Mouse (Mus musculus): ENCODE data around the gene Inafm2.

The Inafm2 gene

DNA sequence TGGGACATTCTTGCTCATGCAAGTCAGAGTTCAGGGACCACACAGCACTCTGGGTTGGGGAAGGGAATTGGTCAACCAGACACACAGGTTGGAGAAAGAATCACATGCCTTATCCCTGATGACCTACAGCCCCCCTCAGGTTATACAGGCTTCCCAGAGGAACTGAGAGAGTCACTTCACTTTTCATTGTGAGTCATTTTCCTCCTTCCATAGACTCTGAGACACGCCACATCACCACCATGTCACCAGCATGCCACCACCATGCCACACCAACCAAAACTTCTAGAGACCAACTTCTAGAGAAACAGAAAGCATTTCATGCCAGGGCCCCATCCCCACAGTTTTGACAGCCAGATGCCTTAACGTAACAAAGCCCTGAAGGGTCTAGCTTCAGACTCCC is 18.7 kb upstream of the Inafm2 start:
- DNase-seq = no peak

DNA sequence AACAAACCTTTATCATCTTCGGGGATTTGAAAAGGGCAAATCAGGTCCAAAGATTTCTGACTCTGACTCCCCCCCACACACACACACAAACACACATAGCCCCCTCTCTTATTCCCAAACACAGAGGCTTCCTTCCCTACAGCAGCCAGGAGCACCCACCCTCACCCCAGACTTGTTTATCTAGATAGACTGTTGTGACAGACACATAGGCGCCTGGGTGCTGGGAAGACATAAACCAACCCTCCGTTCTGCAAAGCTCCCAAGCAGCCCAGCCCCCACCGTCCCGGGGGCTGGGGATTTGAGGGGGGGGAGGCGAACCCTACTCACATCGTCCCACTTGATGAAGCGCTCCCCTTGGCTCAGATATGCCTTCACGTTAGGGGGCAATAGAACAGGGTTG is 17.6 kb upstream of the Inafm2 start:
- DNase-seq = no peak

DNA sequence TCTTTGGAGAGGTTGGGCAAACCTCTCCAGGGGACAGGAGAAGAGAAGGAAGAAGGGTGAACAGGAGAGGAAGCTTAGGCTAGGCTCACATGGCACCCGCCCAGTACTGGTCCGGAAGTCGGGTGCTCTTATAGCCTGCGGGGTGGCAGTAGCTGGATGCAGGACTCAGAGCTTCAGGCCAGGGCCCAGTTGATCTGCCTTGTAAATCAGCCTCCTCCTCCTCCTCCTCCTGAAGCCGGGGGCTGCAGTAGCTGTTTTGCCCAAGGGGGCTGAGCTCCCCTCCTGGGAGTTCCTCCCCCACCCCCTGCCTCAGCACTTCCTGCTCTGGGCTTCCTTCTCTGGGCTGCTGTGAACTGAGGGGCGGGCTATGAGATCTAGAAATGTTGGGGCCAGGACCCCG is 17.2 kb upstream of the Inafm2 start, which contains the start of gene Plcb2:
Gene Plcb2, minus strand, starts transcription at position 102 of the 400 bp plus-strand sequence.
- DNase-seq = no peak

DNA sequence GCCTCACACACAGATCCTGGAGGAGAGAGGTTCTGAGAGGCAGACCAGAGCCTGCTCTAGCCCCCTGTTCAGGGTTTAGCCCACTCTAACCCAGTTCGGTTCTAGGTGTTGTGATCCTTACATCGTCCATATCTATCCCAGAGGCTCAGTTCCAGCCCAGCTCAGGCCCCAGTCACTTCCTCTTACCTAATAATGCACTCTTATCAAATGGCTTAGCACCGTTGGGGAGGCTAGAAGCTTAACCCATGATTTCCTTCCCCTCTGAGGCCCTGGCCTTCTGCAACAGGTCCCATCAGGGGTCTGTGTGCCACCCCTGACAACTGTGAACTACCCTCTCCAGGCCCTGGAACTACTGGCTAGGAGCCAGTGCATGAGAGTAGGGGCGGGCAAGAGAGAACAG is 16.4 kb upstream of the Inafm2 start:
- DNase-seq = no peak

DNA sequence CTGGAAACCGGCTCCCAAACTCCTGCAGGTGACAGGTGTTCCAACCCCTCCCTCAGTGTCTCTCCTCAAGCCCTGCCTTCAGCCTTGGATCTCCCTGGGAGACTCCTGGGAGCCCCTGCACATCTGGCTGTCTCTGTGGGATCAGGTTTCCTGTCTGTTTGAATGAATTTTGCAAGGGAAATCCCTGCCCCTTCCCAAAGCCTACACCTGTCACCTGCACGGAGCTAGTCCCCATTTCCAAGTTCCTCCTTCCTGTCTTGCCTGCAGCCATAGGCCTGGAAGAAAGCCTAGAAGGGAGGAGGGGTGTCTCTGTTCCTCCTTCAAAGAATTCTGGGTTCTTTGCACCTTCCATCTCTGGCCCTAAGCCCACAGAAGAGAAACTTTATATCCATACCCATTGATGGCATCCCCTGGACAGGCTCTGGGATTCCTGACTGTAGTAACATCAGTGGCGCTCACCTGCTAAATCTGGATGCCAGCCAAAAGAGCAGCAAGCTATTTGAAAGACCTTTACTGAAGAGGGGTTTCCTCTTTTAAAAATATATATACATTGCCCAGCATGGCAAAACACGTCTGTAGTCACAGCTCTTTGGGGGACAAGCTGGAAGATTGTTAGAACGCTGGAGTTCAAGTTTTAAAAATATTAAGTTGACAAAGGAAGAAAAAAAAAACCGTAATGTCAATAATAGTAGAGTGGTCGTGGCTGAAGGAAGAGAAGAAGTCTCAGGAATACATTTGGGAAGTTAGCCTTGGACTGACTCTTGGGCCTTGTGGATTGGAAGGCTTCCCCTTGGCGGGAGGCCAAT is 15.5 kb upstream of the Inafm2 start:
- no peak for DNase-seq

DNA sequence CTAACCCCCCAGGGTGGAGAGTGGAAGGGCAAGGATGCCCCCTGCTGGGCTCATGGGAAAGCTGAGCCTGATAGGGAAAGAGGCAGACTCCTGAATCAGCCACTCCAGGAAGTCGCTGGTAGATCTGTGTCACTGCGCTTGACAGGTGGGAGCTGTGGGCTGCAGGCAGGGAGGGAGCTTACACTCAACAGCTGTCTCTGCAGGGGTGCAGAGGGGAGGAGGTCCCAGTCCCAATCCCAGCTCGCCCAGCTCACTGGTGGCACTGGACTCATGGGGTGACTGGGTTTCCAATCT is 15.0 kb upstream of the Inafm2 start:
- DNase-seq = peak; percentile 48 to 70

DNA sequence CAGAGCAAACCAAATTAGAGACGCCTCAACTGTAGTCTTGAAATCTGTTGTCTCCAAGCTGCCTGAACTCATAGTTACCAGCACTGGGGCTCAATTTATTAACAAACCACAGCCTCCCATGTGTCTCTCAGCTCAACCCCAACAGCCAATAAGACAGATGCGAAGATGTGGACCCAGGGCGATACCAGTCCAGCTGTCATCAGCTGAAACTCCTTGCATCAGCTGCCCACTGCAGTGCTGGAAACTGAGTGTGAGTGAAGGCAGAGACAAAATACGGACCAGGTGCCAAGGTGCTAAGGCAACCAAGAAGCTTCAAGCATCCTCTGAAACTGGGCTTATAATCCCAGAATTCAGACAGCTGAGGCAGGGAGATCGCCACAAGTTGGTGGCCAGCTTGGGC is 13.6 kb upstream of the Inafm2 start:
- no peak for DNase-seq

DNA sequence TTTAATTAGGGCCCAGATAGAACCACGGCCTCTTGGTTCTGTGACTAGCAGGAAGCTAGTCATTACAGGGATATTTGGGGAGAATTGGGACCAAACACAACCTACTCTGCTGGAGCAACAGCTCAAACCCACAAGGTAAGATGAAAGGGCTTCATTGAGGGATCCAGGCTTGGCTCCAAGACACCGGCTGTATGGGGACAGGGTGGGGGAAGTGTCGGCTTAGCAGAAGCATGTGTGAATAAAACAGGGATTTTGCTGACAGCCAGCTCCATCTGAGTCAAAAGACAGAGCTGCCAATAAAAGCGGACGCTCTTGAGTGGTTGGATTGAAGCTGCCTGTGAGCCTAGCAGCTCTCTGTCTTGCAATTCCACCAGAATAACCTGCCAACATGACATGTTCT is 12.2 kb upstream of the Inafm2 start:
- peak; percentile 65 to 74 for DNase-seq

DNA sequence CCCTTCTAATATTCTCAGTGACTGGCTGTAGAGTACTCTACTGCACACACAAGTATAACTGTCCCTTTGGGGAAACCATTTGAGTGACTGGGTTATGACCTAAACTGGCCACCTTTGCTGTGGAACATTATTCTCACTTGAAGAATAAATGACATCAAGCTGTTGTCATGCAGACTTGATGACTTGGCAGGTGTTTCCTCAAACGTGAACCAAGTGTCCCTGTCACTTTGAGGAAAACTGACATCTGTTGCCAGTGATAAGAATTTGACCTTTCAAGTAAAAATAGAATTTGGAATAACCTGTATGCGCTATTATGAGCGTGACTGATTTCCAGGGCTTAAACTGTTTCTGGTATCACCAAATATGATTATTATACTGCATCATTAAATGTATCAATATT is 5.2 kb upstream of the Inafm2 start:
- DNase-seq = no peak

DNA sequence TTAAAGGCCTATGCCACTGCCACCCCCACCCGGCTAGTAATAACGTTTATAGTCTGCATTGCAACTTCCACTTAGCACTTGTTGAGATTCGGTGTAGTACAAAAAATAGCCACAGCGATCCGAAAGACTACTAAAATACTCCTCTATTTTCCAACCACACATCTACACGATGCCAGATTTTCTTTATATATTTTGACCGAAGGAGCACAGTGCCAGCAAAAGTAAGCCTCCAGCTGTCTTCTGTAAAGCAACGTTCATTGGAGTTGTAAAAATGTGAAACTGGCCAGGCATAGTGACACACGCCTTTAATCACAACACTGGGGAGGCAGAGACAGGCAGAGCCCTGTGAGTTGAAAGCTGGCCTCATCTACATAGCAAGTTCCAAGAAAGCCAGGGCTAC is 4.4 kb upstream of the Inafm2 start:
- DNase-seq = no peak

DNA sequence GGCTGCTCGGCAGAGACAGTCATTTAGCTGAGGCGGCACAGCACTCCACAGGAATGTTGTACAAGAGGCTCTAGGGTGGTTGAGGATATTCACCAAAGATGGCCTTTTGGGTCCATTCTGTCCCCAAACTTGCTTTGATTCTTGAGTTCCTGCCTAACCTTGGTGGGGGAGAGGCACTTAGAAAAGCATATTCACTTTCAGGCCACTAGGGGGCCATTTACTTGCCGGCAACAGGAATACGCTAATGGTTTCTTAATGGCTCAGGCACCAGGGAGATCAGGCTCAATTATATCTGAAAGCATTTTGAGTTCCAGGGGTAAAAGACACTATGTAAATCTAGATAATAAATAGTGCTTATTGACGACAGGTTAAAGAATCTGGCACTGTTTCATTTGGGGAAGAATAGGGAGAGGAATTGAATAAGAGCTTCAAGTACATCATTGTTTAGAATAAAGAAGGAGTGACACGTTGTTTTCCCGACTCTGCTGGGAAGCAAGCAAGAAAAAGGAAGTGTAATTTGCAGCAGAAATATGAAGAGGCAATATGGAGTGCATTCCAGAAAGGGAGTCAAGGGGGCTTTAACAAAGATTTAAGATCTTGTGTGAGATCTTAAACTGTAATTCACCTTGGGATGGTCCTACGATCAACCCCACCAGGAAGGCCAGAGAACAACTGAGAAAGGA is 2.2 kb upstream of the Inafm2 start:
- peak; percentile 51 to 69 for DNase-seq

DNA sequence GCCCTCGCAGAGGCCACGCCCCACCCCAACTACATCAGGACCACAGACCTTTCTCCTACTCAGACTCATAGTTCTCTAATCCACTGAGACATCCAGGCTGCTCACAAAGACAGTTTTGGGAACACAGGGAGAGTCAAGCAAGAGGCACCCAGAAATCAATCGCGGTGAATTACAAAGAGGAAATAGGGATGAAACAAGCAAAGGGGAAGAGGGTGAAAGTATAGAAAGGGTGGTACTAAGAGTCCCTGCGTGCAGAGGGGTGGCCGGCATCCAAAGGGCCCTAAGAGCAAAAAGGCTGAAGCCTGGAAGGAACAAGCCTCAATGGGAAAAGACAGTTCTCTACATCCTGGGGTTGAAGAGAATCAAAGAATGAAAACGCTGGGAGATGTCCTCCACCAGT is 937 bp upstream of the Inafm2 start:
- no peak for DNase-seq

DNA sequence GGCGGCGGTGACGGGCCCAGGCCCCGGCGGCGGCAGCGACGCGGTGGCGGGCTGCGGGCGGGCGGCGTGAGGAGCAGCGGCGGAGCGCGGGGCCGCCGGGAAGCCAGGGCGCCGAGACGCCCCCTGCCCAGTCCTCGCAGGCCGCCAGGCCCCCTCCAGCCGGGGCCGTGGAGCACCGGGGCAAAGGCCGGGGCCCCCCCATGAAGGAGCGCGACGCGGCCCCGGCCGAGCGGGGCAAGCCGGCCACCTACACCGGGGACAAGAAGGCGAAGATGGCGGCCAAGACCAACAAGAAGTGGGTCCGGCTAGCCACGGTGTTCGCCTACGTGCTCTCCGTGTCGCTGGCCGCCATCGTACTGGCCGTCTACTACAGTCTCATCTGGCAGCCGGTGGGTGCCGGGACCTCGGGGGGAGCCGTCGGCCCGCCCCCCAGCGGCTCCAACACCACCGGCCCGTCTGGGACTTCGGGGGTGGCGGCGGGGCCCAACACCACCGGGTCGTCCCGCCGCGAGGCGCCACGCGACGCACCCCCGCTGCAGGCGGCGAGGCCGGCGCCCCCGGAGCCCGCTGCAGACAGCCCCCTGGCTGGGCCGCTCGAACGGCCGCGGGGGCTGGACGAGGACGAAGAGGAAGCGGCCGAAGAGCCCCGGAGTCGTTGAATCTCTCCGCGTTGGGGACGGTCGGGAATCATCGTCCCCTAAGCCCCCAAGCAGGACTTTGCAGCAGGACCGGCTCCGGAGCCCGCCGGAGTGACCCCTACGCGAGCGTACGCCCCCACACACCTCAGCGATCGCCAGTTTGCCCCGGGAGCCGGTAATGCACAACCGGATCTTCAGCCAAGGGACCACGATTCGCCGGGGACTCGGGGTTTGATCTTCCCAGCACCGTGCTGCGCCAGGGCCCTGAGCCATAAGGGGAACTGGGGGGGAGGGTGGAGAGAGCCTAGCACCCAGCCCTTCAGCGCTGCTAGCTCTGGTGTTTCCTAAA is 650 bp downstream of the Inafm2 start:
- peak; percentile 63 to 65 for DNase-seq

DNA sequence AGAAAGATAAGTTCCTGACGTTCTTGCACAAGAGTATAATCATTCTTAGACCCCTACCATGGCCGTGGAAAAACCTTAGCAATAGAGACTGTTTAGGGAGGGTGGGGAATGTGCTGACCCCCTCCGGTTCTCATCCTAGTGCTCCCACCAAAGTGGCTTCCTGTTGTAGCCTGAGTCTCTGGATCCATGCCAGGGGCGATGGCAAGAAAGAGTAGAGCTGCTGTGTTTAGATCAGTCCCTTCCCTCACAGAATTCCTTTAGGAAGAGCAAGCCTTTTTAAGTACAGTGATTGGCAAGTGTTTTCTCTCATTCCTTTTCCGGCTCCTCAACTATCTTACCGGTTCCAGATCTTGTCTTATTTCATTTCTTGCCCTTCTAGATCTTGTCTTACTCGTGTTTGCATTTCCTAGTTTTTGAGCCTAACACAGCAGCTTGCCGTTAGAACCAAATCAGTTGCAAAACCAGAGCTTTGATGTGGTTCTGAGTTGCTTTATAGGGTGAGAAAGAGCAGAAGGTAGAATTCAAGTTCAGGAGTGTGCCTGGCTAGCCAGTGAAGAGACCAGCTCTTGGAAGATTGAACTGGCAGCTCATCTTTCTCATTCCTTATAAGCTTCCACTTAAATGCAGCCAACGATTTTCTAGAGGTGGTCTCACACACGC is 1.9 kb downstream of the Inafm2 start:
- peak; percentile 65 to 72 for DNase-seq

DNA sequence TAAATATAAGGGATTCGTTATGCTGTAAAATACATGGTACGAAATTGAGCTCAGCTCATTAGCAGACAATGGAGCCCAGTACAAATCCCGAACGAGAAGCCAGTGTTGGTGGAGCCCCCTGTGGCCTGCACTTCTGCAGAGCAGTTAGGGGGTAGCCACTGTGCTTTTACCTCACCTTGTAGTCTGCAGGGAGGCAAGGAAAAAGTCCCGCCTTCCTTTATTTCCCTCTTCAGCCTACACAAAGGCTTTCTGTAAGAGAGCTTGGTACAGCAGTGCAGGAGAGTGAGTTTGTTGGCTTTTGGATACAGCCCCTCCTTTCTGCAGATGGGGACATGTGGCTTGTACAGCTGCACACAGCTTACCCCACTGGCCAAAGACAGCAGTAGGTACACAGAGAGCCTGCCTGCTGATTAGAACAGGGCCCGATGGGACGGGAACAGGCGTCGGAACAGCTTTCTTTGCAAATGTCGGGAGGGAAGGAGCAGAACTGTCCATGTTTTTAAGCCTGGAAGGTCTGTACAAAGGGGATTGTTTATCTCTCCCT is 3.9 kb downstream of the Inafm2 start:
- no peak for DNase-seq

DNA sequence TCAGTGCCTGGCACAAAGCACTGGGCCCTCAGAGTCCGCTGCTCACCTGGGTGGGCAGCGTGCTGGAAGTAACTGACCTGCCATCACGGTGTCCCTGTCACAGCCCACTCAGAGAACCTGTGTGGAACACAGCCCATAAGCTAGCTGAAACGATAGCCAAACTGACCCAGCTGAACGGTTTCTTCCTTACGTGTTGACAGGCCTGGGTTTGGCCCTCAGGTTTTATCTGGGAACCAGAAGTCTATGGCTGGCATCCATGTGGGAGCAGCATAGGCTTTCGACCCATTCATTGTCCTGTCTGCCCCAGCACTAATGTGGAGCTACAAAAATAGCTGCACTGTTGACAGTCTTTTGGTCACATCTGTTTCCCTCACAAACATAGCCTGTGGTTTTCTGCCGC is 4.9 kb downstream of the Inafm2 start:
- no peak for DNase-seq

DNA sequence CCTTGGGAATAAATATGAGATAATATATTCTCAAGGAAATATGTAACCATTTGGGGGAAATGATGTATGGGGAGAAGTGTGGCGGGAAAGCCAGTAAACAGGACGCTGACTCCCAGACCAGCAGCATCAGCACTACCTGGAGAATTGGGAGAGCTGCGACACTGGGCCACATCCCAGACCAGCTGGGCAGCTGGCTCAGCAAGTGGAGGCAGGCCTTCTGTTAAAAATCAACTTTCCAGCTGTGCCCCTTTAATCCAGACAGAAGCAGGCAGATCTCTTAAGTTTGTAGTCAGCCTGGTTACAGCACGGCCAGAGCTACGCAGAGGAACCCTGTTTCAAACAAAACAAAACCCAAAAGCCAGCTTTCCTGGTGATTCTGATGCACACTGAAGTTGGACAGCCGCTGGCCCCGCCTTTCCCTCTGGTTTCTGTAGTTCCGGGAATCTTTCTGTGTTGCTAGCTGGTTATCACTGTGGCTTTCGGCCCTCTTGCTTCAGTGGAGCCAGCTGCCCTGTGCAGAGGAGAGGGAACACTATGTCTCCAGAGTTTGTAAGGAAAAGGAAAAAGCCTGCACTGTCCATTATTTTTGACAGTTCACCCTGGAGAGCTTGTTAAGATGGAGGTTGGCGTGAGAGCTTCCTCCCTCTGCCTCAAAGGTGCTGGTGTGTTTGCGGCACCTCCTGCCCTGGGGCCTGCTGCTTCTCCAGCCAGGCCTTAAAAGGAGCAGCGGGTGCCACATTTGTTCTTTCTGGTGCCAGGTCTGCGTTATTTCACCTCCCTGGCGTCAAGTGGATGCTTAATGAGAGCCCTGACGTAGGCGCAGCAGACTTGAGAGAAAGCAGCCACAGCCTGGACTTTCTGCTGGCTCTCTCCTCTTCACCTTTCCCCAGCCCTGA is 6.6 kb downstream of the Inafm2 start:
- DNase-seq = no peak

DNA sequence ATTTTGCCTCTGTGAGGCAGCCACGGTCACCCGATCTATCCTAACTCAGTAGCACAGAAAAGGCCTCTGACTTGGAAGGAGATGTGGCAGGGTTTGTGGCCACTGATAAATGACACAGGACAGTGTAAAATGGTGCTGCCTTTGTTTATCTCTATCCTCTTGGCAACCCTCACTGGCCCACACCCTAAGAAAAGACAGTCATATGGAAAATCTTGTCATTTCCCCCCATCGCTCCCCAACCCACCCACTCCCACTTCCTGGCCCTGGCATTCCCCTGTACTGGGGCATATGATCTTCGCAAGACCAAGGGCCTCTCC is 7.2 kb downstream of the Inafm2 start:
- DNase-seq = no peak

DNA sequence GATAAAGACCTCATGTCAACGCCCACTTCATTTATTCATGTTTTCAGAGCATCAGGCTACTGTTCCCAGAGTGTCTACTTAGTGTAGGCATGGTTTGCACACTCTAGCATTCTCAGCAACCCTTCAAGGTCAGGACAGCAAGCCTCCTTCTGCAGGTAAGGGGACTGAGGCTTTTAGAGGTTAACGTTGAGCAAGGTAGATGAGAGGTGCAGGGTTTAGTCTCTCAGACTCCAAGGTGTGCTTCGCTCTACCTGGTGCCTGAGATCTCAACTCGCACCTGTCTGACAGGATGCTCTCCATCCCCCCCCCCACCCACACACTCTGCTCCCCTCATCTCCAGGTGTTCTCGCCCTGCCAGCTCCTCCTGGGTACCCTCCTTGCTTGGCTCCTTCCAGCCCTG is 8.6 kb downstream of the Inafm2 start:
- DNase-seq = no peak

DNA sequence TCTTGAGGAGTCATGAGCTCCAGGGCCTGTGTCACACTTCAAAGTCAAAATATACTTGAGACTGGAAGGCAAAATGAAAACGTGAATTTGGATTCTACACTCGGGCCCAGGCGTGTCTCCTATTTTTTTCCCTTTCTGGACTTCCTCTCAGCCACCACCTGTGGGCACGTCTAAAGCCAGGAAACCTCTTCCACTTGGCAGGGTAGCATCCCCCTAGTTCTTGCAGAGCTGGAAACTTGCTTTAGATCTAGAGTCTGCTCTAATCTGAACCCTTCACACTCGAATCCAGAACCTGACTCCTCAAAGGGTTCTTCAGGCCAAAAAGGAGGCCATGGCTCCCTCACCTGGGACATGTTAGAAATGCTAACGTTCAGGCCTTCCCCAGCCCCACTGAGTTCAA is 9.8 kb downstream of the Inafm2 start:
- DNase-seq = no peak

DNA sequence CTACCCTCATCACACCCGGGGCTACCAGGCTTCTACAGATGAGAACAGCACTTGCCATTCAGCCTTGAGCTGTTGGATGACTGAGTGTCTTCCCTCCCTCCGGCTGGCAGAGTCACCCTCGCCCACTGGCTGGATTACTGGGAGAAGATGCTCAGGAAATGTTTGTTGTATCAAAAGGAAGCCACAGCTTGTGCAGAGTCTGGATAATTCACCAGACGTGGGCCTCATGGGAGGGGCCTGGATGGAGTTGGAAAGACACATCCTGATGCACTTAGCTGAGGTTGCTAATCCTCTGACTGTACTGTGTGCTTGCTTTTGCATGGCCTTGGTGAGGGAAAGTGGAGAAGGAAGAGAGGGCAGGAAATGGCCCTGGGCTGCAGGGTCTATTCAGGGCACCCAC is 10.5 kb downstream of the Inafm2 start:
- DNase-seq = no peak

DNA sequence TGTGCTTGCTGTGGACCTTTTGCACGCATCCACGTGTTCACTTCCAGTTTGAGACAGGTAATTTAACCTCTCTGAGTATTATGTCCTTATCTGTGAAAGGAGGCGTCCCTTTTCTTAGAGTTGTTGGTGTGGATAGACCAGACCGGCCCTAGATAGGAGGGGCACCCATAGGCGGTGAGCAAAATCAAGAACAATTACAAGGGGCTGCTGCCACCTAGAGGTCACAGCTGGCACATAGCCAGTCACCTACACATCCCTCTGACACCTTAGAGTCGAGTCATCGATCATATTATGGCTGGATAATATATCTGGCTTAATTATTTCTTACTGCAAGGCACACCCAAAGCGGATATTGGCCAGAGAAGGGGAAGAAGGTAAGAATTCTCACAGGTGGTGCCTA is 14.3 kb downstream of the Inafm2 start:
- DNase-seq = peak; percentile 66 to 78

Measured in cerebellum, postnatal 14 days (tissue).